Mouse (Mus musculus): ENCODE data around the gene Gm3512. TPM values are rescaled to one million over a fixed set of nuclear protein-coding genes. Genes with fewer than 3 reads are reported as not detected.

Gm3512 gene
- 0.46 and 0.64 TPM in 2 replicates for polyA plus RNA-seq (2015; fragmentation: Nextera tagmentation; extraction: Ambion mirVana)

DNA sequence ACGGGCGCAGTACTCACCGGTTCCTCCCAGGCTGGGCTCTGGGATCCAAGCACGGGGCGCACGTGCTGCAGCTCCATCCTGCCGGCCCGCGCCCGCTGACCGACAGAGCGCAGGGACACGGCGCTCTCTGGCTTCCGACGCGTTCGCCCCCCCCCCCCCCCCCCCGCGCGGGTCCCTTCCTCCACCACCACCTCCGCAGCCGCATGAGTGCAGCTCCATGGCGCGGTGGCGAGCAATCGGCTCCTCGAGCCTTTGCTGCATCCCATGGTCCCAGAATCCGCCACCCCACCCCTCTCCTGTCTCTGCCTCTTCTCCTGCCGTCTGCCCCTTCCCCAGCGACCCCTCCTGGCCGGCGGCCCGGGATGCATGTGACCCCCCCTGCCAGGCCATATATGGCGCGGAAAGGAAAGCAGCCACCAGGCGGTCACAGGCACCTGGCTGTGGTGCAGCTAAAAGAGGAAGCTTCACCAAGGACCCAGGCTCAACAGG is at the start of gene Gm3512:
Gm3512 (minus strand) TSS at position 51 of the 489 bp plus-strand sequence.

DNA sequence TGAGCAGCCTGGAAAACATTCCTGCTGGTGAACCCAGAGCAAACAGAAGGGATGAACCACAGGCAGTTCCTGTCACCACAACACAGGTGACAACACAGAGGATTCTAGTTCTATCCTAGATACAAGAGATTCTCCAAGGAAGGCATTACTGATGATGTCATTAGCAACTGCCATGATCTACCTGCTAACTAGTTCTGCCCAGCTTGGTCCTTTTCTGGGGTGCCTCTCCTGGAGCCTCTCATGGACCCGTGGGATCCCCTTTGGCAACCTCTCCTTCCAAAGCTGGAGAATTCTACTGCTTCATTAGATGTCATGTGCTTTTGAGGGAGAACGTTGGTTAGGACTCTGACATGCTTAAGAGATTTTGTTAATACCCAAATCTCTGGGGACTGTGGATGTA is 20.1 kb upstream of the Gm3512 start, which contains the start of gene Gm16434:
Gm16434 (minus strand) TSS at position 101 of the 400 bp plus-strand sequence.

DNA sequence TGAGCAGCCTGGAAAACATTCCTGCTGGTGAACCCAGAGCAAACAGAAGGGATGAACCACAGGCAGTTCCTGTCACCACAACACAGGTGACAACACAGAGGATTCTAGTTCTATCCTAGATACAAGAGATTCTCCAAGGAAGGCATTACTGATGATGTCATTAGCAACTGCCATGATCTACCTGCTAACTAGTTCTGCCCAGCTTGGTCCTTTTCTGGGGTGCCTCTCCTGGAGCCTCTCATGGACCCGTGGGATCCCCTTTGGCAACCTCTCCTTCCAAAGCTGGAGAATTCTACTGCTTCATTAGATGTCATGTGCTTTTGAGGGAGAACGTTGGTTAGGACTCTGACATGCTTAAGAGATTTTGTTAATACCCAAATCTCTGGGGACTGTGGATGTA is 49.0 kb downstream of the Gm3512 start, which contains the start of gene Gm6676:
Gm6676 (minus strand) TSS at position 101 of the 400 bp plus-strand sequence.

Other genes starting within 250 kb of the Gm3512 start
- not detected in 2 replicates for gene Gm6356, start 200.7 kb downstream of the Gm3512 start, polyA plus RNA-seq (2015; fragmentation: Nextera tagmentation; extraction: Ambion mirVana)
- 0.19 and 0.27 TPM in 2 replicates for gene Gm10406, start 147.1 kb downstream of the Gm3512 start, polyA plus RNA-seq (2015; fragmentation: Nextera tagmentation; extraction: Ambion mirVana)
- gene Gm3685, start 129.6 kb downstream of the Gm3512 start, polyA plus RNA-seq (2015; fragmentation: Nextera tagmentation; extraction: Ambion mirVana): 0.13 TPM in 1 of 2 replicates, not detected in the other
- 0.26 TPM in 1 of 2 replicates, not detected in the other for gene Gm3696, start 73.9 kb downstream of the Gm3512 start, polyA plus RNA-seq (2015; fragmentation: Nextera tagmentation; extraction: Ambion mirVana)
- gene Gm6676, start 49.1 kb downstream of the Gm3512 start, polyA plus RNA-seq (2015; fragmentation: Nextera tagmentation; extraction: Ambion mirVana): not detected in 2 replicates
- gene Gm16434, start 20.0 kb upstream of the Gm3512 start, polyA plus RNA-seq (2015; fragmentation: Nextera tagmentation; extraction: Ambion mirVana): not detected in 2 replicates
- not detected in 2 replicates for gene Gm3727, start 90.2 kb upstream of the Gm3512 start, polyA plus RNA-seq (2015; fragmentation: Nextera tagmentation; extraction: Ambion mirVana)
- gene Gm3739, start 140.5 kb upstream of the Gm3512 start, polyA plus RNA-seq (2015; fragmentation: Nextera tagmentation; extraction: Ambion mirVana): 0.14 and 0.30 TPM in 2 replicates
- gene Gm5797, start 157.9 kb upstream of the Gm3512 start, polyA plus RNA-seq (2015; fragmentation: Nextera tagmentation; extraction: Ambion mirVana): not detected in 2 replicates
- not detected in 2 replicates for gene Gm8374, start 190.6 kb upstream of the Gm3512 start, polyA plus RNA-seq (2015; fragmentation: Nextera tagmentation; extraction: Ambion mirVana)

Measured in spleen, postnatal 0 days (tissue).